Mouse (Mus musculus) kidney, embryonic 14.5 days (tissue): ENCODE measurements around the gene Pcsk7. TPM values are rescaled to one million over a fixed set of nuclear protein-coding genes. Genes with fewer than 3 reads are reported as not detected.

Source experiments
- ATAC-seq: fragments of 200-750 bp; cut with Nextera tagmentation; 2 replicates; pipeline ENCODE4 v1.8.0; 2017; ENCODE audit warnings: moderate number of reproducible peaks, mild to moderate bottlenecking, moderate TSS enrichment, moderate library complexity; ENCODE audit not compliant: low FRiP score, low TSS enrichment
- H3K27ac ChIP-seq: fragments of 300-500 bp; sonication (generic); 2 replicates; pipeline ENCODE4 v1.5.1; 2014; ENCODE audit warnings: low read depth, mild to moderate bottlenecking, low read length, moderate library complexity, mixed read lengths
- H3K27me3 ChIP-seq: fragments of 300-500 bp; sonication (generic); 2 replicates; pipeline ENCODE4 v1.6.1; 2014; ENCODE audit warnings: mild to moderate bottlenecking, low read length; ENCODE audit not compliant: control insufficient read depth, insufficient read depth
- H3K36me3 ChIP-seq: fragments of 300-500 bp; sonication (generic); 2 replicates; pipeline ENCODE4 v1.6.1; 2014; ENCODE audit warnings: low read length, mixed read lengths; ENCODE audit not compliant: control insufficient read depth, insufficient read depth
- H3K4me1 ChIP-seq: fragments of 300-500 bp; sonication (generic); 2 replicates; pipeline ENCODE4 v1.6.1; 2014; ENCODE audit warnings: low read length, mixed read lengths; ENCODE audit not compliant: control insufficient read depth, insufficient read depth
- H3K4me2 ChIP-seq: fragments of 300-500 bp; sonication (generic); replicated peaks from 2 replicates; pipeline ENCODE4 v1.6.1; 2014; ENCODE audit warnings: low read depth, mild to moderate bottlenecking, low read length
- H3K4me3 ChIP-seq: fragments of 300-500 bp; sonication (generic); 2 replicates; pipeline ENCODE4 v1.5.1; 2014; ENCODE audit warnings: mild to moderate bottlenecking, low read length
- H3K9ac ChIP-seq: fragments of 300-500 bp; sonication (generic); 2 replicates; pipeline ENCODE4 v1.6.1; 2014; ENCODE audit warnings: low read depth, mild to moderate bottlenecking, low read length, moderate library complexity
- H3K9me3 ChIP-seq: fragments of 300-500 bp; sonication (generic); 2 replicates; pipeline ENCODE4 v1.6.1; 2016; ENCODE audit warnings: low read length; ENCODE audit not compliant: control insufficient read depth
- WGBS: fragments of 180-500 bp; shearing (Covaris S2); extraction: QIAGEN DNeasy Blood & Tissue Kit; methylation state at CpG from one replicate; pipeline ENCODE4 v1.1.7; 2014; 5-methylcytosine and 5-hydroxymethylcytosine counted together
- polyA plus RNA-seq: library from polyadenylated mRNA; unstranded; fragments of >200 nt; fragmentation: Nextera tagmentation; extraction: Ambion mirVana; gene quantifications from 2 replicates; pipeline ENCODE4 v1.2.1, GENCODE M21; 2014

Gene Pcsk7
- 7.8 and 16.2 TPM in 2 replicates for polyA plus RNA-seq

GRCm38 (mm10) chr9:45906355-45907077, at the start of gene Pcsk7, which contains the start of gene Rnf214:
Gene Pcsk7, plus strand, starts transcription at chr9:45906497.
Gene Rnf214, minus strand, starts transcription at chr9:45906911.
- under 1% methylated on average over 67 of the region's 80 CpGs for WGBS
- peak within 1 kb of the TSS; percentile 90 for H3K27ac ChIP-seq
- ATAC-seq = peak; percentile 93
- peak within 1 kb of the TSS; percentile 96 for H3K9ac ChIP-seq
- peak within 1 kb of the TSS; percentile 96 for H3K4me3 ChIP-seq
- H3K27me3 ChIP-seq = no peaks in the 10 kb centered on the region
- H3K4me1 ChIP-seq = peaks cover 16% of the 10 kb centered on the region
- no peaks in the 10 kb centered on the region for H3K9me3 ChIP-seq
- H3K36me3 ChIP-seq = peaks cover 41% of the 10 kb centered on the region
- H3K4me2 ChIP-seq = peak within 1 kb of the TSS; percentile 81

DNA sequence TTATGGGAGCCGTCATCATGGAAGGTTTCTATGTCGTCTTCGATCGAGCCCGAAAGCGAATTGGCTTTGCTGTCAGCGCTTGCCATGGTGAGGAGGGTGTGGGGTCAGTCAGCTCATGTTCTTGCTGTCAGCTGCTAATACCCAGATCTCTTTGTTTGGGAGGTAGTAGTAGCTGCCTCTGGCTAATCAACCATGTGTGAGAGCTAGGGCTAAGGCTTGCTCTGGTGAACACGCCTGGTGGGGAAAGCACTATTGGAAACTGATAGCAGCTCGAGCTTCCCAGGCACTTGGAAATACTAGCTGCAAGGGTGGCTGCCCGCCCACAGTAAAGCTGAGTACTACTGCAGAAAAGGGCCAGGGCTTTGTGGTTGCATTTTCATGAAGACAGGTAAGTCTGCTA, 46.9 kb upstream of the Pcsk7 start:
- no peaks in the 10 kb centered on the region for H3K4me1 ChIP-seq
- ATAC-seq = peak; percentile 46; the same call in 1 of the 2 replicates
- H3K4me3 ChIP-seq = no peak overlapping the region
- no peaks in the 10 kb centered on the region for H3K27me3 ChIP-seq
- H3K27ac ChIP-seq = no peak overlapping the region
- no peaks in the 10 kb centered on the region for H3K9me3 ChIP-seq
- H3K36me3 ChIP-seq = peaks cover 68% of the 10 kb centered on the region
- H3K9ac ChIP-seq = no peak overlapping the region
- 78% methylated on average over 10 of the region's 10 CpGs for WGBS
- H3K4me2 ChIP-seq = no peak overlapping the region

DNA sequence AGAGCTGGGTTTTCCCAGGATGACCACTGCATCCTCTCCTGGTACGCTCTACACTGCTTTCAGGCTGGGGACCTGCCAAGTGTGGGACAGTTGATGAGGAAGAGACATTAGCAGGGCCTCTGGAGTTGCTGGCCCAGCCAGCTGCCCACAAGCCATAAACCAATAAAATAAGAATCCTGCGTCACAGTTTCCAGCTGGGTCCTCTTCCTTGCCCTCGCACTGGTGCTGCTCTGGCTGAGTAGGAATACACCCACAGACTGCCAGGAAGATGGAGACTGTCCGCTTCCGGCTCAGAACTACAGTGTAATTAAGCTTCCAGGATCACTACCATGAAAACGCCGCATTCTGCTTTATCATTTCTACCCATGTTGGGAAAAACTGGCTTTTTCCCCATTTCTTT, 44.5 kb upstream of the Pcsk7 start:
- no peak for ATAC-seq

GRCm38 (mm10) chr9:45869181-45869580, 37.1 kb upstream of the Pcsk7 start:
- 98% methylated on average over 3 of the region's 3 CpGs for WGBS

More for the DNA sequence above, 44.5 kb upstream of the Pcsk7 start:
- H3K4me1 ChIP-seq = no peaks in the 10 kb centered on the region
- no peaks in the 10 kb centered on the region for H3K9me3 ChIP-seq
- no peak overlapping the region for H3K27ac ChIP-seq
- no peaks in the 10 kb centered on the region for H3K27me3 ChIP-seq
- no peak overlapping the region for H3K4me2 ChIP-seq
- H3K4me3 ChIP-seq = no peak overlapping the region
- WGBS = 72% methylated on average over 7 of the region's 7 CpGs
- peaks cover 90% of the 10 kb centered on the region for H3K36me3 ChIP-seq
- no peak overlapping the region for H3K9ac ChIP-seq

GRCm38 (mm10) chr9:45870265-45870664, 36.0 kb upstream of the Pcsk7 start:
- H3K36me3 ChIP-seq = peaks cover 74% of the 10 kb centered on the region
- no peak overlapping the region for H3K4me3 ChIP-seq
- H3K27ac ChIP-seq = no peak overlapping the region
- no peaks in the 10 kb centered on the region for H3K27me3 ChIP-seq
- 88% methylated on average over 3 of the region's 3 CpGs for WGBS
- no peaks in the 10 kb centered on the region for H3K9me3 ChIP-seq
- ATAC-seq = no peak
- H3K9ac ChIP-seq = no peak overlapping the region
- H3K4me1 ChIP-seq = no peaks in the 10 kb centered on the region
- H3K4me2 ChIP-seq = no peak overlapping the region

More at GRCm38 (mm10) chr9:45869181-45869580, 37.1 kb upstream of the Pcsk7 start:
- Histone ChIP-seq H3K4me2 (no peak overlapping the region), H3K4me1 (no peaks in the 10 kb centered on the region), H3K27ac (no peak overlapping the region), H3K36me3 (peaks cover 78% of the 10 kb centered on the region), H3K27me3 (no peaks in the 10 kb centered on the region), H3K9me3 (no peaks in the 10 kb centered on the region), H3K9ac (no peak overlapping the region), H3K4me3 (no peak overlapping the region)
- ATAC-seq = no peak

DNA sequence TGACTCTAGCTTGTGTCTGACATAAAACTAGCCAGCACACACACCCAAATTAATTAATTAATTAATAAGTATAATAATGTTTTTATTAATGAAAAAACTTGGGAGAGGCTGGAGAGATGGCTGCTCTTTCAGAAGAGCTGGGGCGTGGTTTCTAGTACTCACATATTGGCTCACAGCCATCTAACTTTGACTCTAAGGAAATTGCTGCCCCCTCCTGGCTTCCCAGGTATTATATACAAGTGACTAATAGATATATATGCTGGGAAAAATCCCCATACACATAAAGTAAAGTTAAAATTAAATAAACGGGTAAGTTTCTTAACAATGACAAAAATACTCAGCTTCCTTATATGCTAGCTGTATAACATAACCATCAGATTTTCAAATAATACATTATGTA, 28.4 kb upstream of the Pcsk7 start:
- no peak overlapping the region for H3K4me3 ChIP-seq
- H3K9ac ChIP-seq = no peak overlapping the region
- no peaks in the 10 kb centered on the region for H3K27me3 ChIP-seq
- H3K36me3 ChIP-seq = peaks cover 50% of the 10 kb centered on the region; the same call in 1 of the 2 replicates
- no peaks in the 10 kb centered on the region for H3K9me3 ChIP-seq
- no peak overlapping the region for H3K27ac ChIP-seq
- no peak overlapping the region for H3K4me2 ChIP-seq
- no peak for ATAC-seq
- WGBS = 84% methylated on average over 2 of the region's 2 CpGs
- H3K4me1 ChIP-seq = no peaks in the 10 kb centered on the region

- no peaks in the 10 kb centered on the region for H3K27me3 ChIP-seq
- ATAC-seq = no peak
- no peak overlapping the region for H3K9ac ChIP-seq
- no peak overlapping the region for H3K4me3 ChIP-seq
- H3K4me1 ChIP-seq = no peaks in the 10 kb centered on the region
- no peak overlapping the region for H3K4me2 ChIP-seq
- H3K36me3 ChIP-seq = peaks cover 88% of the 10 kb centered on the region
- H3K27ac ChIP-seq = no peak overlapping the region
- H3K9me3 ChIP-seq = no peaks in the 10 kb centered on the region
Observed at GRCm38 (mm10) chr9:45893681-45894080, 12.6 kb upstream of the Pcsk7 start.

GRCm38 (mm10) chr9:45905196-45905595, 1.1 kb upstream of the Pcsk7 start:
- ATAC-seq = no peak
- no peak overlapping the region for H3K27ac ChIP-seq

GRCm38 (mm10) chr9:45905811-45906237, 473 bp upstream of the Pcsk7 start:
- ATAC-seq = peak; percentile 79
- H3K9ac ChIP-seq = peak overlapping the region; percentile 96
- under 1% methylated on average over 17 of the region's 27 CpGs for WGBS

More at GRCm38 (mm10) chr9:45905196-45905595, 1.1 kb upstream of the Pcsk7 start:
- H3K9me3 ChIP-seq = no peaks in the 10 kb centered on the region
- H3K9ac ChIP-seq = peak overlapping the region; percentile 96; the same call in 1 of the 2 replicates
- H3K36me3 ChIP-seq = peaks cover 30% of the 10 kb centered on the region
- no peaks in the 10 kb centered on the region for H3K27me3 ChIP-seq
- H3K4me1 ChIP-seq = peaks cover 16% of the 10 kb centered on the region
- peak overlapping the region; percentile 96 for H3K4me3 ChIP-seq
- H3K4me2 ChIP-seq = peak overlapping the region; percentile 81
- WGBS = 56% methylated on average over 4 of the region's 4 CpGs

More at GRCm38 (mm10) chr9:45905811-45906237, 473 bp upstream of the Pcsk7 start:
- Histone ChIP-seq H3K4me3 (peak overlapping the region; percentile 96), H3K9me3 (no peaks in the 10 kb centered on the region), H3K27ac (peak overlapping the region; percentile 90), H3K4me2 (peak overlapping the region; percentile 81), H3K36me3 (peaks cover 35% of the 10 kb centered on the region), H3K4me1 (peaks cover 16% of the 10 kb centered on the region), H3K27me3 (no peaks in the 10 kb centered on the region)
